Mouse (Mus musculus): ENCODE data around the gene Tmem123.
A peak's percentile ranks its signal among the peaks of the same experiment; 100 is the strongest.

The Tmem123 gene

GRCm38 (mm10) chr9:7775011-7775410, 11.2 kb downstream of the Tmem123 start:
- no peak for DNase-seq (ENCODE audit: low read depth)

- DNase-seq (ENCODE audit: low read depth): peak; percentile 62
These were observed 12.1 kb downstream of the Tmem123 start for GRCm38 (mm10) chr9:7775986-7776385.

- no peak for DNase-seq (ENCODE audit: low read depth)
These were observed 13.1 kb downstream of the Tmem123 start for GRCm38 (mm10) chr9:7776940-7777339.

GRCm38 (mm10) chr9:7777652-7778051, 13.8 kb downstream of the Tmem123 start:
- DNase-seq (ENCODE audit: low read depth): no peak

GRCm38 (mm10) chr9:7778771-7779170, 14.9 kb downstream of the Tmem123 start:
- DNase-seq (ENCODE audit: low read depth): no peak

- no peak for DNase-seq (ENCODE audit: low read depth)
These were observed 15.9 kb downstream of the Tmem123 start for GRCm38 (mm10) chr9:7779786-7780185.

- peak; percentile 45 for DNase-seq (ENCODE audit: low read depth)
These were observed 16.7 kb downstream of the Tmem123 start for GRCm38 (mm10) chr9:7780250-7781150.

- DNase-seq (ENCODE audit: low read depth): no peak
These were observed 20.2 kb downstream of the Tmem123 start for GRCm38 (mm10) chr9:7783823-7784614.

- DNase-seq (ENCODE audit: low read depth): no peak
These were observed 20.8 kb downstream of the Tmem123 start for GRCm38 (mm10) chr9:7784615-7785012.

GRCm38 (mm10) chr9:7785396-7785795, 21.6 kb downstream of the Tmem123 start:
- no peak for DNase-seq (ENCODE audit: low read depth)

GRCm38 (mm10) chr9:7786086-7786485, 22.2 kb downstream of the Tmem123 start:
- DNase-seq (ENCODE audit: low read depth): no peak

- DNase-seq (ENCODE audit: low read depth): no peak
These were observed 24.6 kb downstream of the Tmem123 start for GRCm38 (mm10) chr9:7788411-7788810.

- no peak for DNase-seq (ENCODE audit: low read depth)
These were observed 26.1 kb downstream of the Tmem123 start for GRCm38 (mm10) chr9:7789764-7790575.

- DNase-seq (ENCODE audit: low read depth): no peak
These were observed 26.8 kb downstream of the Tmem123 start for GRCm38 (mm10) chr9:7790580-7791084.

GRCm38 (mm10) chr9:7793561-7793960, 29.7 kb downstream of the Tmem123 start:
- no peak for DNase-seq (ENCODE audit: low read depth)

GRCm38 (mm10) chr9:7795581-7795980, 31.7 kb downstream of the Tmem123 start:
- no peak for DNase-seq (ENCODE audit: low read depth)

- DNase-seq (ENCODE audit: low read depth): no peak
These were observed 32.5 kb downstream of the Tmem123 start for GRCm38 (mm10) chr9:7796129-7796864.

GRCm38 (mm10) chr9:7797542-7797941, 33.7 kb downstream of the Tmem123 start:
- DNase-seq (ENCODE audit: low read depth): no peak

GRCm38 (mm10) chr9:7798555-7798954, 34.7 kb downstream of the Tmem123 start:
- no peak for DNase-seq (ENCODE audit: low read depth)

GRCm38 (mm10) chr9:7805101-7805506, 41.3 kb downstream of the Tmem123 start:
- DNase-seq (ENCODE audit: low read depth): peak; percentile 59

GRCm38 (mm10) chr9:7822758-7823157, 58.9 kb downstream of the Tmem123 start:
- DNase-seq (ENCODE audit: low read depth): no peak
